Mouse (Mus musculus): Measurements from ENCODE around the gene Dad1. TPM values are rescaled to one million over a fixed set of nuclear protein-coding genes. Genes with fewer than 3 reads are reported as not detected.

The Dad1 gene
- polyA plus RNA-seq, 1 experiment from 2014 or later = 416 TPM

DNA sequence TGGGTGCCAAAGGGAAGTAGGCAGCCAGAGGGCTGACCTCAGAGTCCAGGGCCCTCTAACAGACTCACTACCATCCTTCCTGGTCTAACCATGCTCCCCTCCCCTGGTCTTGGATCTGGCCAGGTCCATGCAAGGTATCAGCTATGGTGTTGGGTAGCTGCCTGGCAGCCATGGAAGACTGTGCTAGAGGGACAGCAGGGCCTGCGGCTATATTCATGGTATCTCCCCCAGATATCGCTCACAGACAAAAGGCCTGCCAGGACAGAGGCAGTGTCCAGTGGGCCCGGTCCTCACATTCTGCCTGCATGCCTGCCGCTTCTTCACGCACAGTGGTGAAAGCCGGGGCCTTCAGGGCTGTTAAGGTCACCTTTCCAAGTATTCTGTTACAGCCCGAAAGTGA lies 10.3 kb upstream of the Dad1 start:
- H3K36me3 ChIP-seq = peaks cover 28% of the 10 kb centered on the region
- H3K4me3 ChIP-seq (replicated peaks) = no peak overlapping the region
- whole genome bisulfite sequencing = 95% methylated on average over 7 of the region's 7 CpGs
- H3K4me1 ChIP-seq = peaks cover 12% of the 10 kb centered on the region
- no peaks in the 10 kb centered on the region for H3K27me3 ChIP-seq (replicated peaks)
- no peak overlapping the region for H3K4me2 ChIP-seq
- H3K9me3 ChIP-seq (replicated peaks) = no peaks in the 10 kb centered on the region
- no peak overlapping the region for H3K9ac ChIP-seq (replicated peaks)
- ATAC-seq (ENCODE audit: low FRiP score) = no peak
- no peak overlapping the region for H3K27ac ChIP-seq (replicated peaks)

DNA sequence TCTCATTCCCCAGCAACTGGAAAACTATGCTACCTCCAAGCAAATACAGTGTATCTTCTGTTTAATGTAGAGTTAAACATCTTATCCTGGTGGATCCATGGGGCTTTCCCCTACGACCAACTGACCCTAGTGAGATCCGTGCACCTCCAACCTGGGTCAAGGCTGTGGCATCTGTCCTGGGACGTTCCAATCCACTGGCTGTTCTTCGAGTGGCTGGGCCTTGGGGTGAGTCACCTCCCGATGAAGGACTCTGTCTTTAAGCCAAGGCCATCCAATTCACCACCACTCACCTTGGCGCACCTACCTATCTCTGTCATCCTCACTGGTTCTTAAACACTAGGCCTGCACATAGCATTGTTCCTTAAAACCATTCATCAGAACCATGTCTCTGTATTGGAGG lies 9.2 kb upstream of the Dad1 start:
- no peak for ATAC-seq (ENCODE audit: low FRiP score)
- Histone ChIP-seq H3K27ac (replicated peaks) (no peak overlapping the region), H3K9ac (replicated peaks) (no peak overlapping the region), H3K36me3 (peaks cover 27% of the 10 kb centered on the region), H3K27me3 (replicated peaks) (no peaks in the 10 kb centered on the region), H3K4me1 (peaks cover 20% of the 10 kb centered on the region), H3K4me2 (no peak overlapping the region), H3K9me3 (replicated peaks) (no peaks in the 10 kb centered on the region), H3K4me3 (replicated peaks) (no peak overlapping the region)
- WGBS = 94% methylated on average over 6 of the region's 6 CpGs

DNA sequence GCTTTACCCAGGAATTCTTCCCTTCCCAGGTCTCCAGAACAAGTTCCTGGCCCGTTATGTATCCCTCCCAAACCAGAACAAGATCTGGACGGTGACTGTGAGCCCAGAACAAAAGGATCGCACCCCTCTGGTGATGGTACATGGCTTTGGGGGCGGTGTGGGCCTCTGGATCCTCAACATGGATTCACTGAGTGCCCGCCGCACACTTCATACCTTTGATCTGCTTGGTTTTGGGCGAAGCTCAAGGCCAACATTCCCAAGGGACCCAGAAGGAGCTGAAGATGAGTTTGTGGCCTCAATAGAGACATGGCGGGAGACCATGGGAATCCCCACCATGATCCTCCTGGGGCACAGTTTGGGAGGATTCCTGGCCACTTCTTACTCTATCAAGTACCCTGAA lies 8.7 kb upstream of the Dad1 start:
- peaks cover 20% of the 10 kb centered on the region for H3K4me1 ChIP-seq

DNA sequence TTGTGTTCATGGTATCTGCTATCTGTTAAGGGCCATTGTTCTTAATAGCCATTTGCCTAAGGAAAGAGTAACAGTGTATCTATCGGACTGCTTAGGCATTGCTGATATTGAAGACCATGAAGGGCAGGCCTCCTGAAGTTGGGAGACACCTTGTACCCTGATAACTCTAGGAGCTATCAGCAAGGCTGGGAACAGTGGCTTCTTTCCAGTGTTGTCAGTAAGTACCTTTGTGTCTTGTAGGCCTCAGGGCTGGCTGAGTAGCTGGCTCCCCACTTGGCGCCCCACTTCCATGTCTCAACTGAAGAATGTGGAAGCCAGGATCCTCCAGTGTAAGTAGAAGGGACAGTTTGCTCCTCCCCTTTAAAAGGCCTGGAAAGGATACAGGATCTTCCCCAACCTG lies 7.5 kb upstream of the Dad1 start:
- WGBS = 92% methylated on average over 2 of the region's 2 CpGs
- H3K9me3 ChIP-seq (replicated peaks) = no peaks in the 10 kb centered on the region
- H3K9ac ChIP-seq (replicated peaks) = no peak overlapping the region
- no peak for ATAC-seq (ENCODE audit: low FRiP score)
- H3K36me3 ChIP-seq = peaks cover 16% of the 10 kb centered on the region
- peaks cover 20% of the 10 kb centered on the region for H3K4me1 ChIP-seq
- no peaks in the 10 kb centered on the region for H3K27me3 ChIP-seq (replicated peaks)
- no peak overlapping the region for H3K4me3 ChIP-seq (replicated peaks)
- H3K4me2 ChIP-seq = no peak overlapping the region
- no peak overlapping the region for H3K27ac ChIP-seq (replicated peaks)

More for the DNA sequence above, 8.7 kb upstream of the Dad1 start:
- Histone ChIP-seq H3K9ac (replicated peaks) (no peak overlapping the region), H3K27me3 (replicated peaks) (no peaks in the 10 kb centered on the region), H3K9me3 (replicated peaks) (no peaks in the 10 kb centered on the region), H3K4me3 (replicated peaks) (no peak overlapping the region), H3K27ac (replicated peaks) (no peak overlapping the region), H3K36me3 (peaks cover 23% of the 10 kb centered on the region), H3K4me2 (no peak overlapping the region)
- 92% methylated on average over 8 of the region's 8 CpGs for WGBS
- no peak for ATAC-seq (ENCODE audit: low FRiP score)

DNA sequence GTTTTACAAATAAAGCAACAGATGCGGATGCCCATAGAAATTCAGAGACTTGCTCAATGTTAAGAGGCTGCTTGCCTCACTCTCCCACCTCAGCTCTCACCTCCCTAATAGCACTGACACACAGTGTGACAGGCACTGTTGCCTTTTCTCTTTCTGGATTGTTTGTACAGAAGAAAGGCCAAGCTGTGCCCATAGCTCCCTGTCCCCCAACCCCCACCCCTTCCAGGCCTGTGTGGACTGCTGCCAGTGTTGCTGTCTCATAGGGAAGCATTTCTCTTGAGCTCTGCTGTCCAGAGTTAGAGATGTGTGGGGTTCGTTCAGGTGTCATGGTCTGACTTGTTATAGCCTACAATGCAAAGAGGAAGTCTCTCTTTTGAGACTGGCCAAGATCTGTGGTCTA lies 6.3 kb upstream of the Dad1 start:
- ATAC-seq (ENCODE audit: low FRiP score) = no peak
- peaks cover 20% of the 10 kb centered on the region for H3K4me1 ChIP-seq
- no peak overlapping the region for H3K9ac ChIP-seq (replicated peaks)
- H3K36me3 ChIP-seq = peaks cover 16% of the 10 kb centered on the region
- H3K9me3 ChIP-seq (replicated peaks) = no peaks in the 10 kb centered on the region
- WGBS = 63% methylated on average over 2 of the region's 2 CpGs
- no peaks in the 10 kb centered on the region for H3K27me3 ChIP-seq (replicated peaks)
- H3K4me3 ChIP-seq (replicated peaks) = peak overlapping the region; percentile 62
- H3K4me2 ChIP-seq = peak overlapping the region; percentile 85
- no peak overlapping the region for H3K27ac ChIP-seq (replicated peaks)

DNA sequence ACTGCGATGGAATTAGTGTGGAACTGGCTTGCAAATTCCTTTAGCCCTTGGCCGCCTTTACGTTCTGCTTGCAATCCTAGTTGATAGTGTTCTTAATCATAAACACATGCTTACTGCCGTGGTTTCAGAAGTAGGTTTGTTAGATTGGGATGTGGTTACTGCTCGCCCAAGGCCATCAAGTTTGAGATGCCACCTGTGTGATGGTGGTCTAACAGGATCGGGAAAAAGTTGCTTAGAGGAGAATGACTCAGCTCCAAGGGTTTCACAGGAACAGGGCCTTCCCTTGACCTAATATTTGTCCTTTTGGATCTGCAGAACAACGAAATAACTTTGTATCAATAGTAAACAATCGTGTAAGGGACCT lies 5.8 kb upstream of the Dad1 start:
- no peak for ATAC-seq (ENCODE audit: low FRiP score)
- WGBS = 23% methylated on average over 8 of the region's 8 CpGs
- H3K9ac ChIP-seq (replicated peaks) = peak overlapping the region; percentile 66

DNA sequence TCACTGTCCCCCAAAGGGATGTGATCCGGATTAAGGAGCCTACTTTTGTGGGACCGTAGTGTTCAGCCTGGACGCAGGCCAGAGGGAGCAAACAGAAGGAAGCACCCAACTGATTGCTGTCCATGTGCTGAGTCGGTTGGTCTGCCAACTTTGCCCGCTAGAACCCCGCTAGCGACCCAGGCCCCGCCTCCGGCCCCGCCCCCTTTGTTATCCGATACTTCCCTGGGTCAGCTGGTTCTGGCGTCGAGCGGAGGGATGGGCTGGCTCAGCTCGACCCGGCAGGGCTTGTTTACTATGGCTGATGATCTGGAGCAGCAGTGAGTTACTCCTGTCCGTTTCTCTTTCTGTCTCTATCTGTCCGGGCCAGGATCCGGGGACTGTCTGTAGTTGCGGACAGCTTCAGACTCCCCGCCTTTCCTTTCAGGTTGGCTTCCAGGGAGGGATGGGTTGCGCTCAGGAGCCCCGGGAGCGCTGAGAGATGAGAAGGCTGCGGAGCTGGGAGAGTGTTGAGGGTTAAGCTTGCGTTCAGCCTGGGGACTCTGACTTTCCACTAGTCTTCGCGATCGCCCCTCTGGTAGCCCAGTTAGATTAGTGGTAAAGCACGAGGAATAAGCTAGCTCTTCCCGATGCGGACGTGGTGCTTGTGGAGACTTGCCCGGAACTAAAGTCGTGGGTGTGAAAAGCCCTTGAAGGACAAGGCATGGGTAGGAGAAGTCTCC lies 5.3 kb upstream of the Dad1 start:
- Histone ChIP-seq H3K27ac (replicated peaks) (peak overlapping the region; percentile 75), H3K27me3 (replicated peaks) (no peaks in the 10 kb centered on the region), H3K4me2 (peak overlapping the region; percentile 85), H3K36me3 (peaks cover 14% of the 10 kb centered on the region), H3K9me3 (replicated peaks) (no peaks in the 10 kb centered on the region), H3K4me1 (peaks cover 30% of the 10 kb centered on the region), H3K4me3 (replicated peaks) (peak overlapping the region; percentile 62), H3K9ac (replicated peaks) (peak overlapping the region; percentile 66)
- peak; percentile 92 for ATAC-seq (ENCODE audit: low FRiP score)
- under 1% methylated on average over 35 of the region's 35 CpGs for WGBS

More for the DNA sequence above, 5.8 kb upstream of the Dad1 start:
- Histone ChIP-seq H3K36me3 (peaks cover 16% of the 10 kb centered on the region), H3K9me3 (replicated peaks) (no peaks in the 10 kb centered on the region), H3K27ac (replicated peaks) (peak overlapping the region; percentile 75), H3K4me2 (peak overlapping the region; percentile 85), H3K4me1 (peaks cover 24% of the 10 kb centered on the region), H3K27me3 (replicated peaks) (no peaks in the 10 kb centered on the region), H3K4me3 (replicated peaks) (peak overlapping the region; percentile 62)

DNA sequence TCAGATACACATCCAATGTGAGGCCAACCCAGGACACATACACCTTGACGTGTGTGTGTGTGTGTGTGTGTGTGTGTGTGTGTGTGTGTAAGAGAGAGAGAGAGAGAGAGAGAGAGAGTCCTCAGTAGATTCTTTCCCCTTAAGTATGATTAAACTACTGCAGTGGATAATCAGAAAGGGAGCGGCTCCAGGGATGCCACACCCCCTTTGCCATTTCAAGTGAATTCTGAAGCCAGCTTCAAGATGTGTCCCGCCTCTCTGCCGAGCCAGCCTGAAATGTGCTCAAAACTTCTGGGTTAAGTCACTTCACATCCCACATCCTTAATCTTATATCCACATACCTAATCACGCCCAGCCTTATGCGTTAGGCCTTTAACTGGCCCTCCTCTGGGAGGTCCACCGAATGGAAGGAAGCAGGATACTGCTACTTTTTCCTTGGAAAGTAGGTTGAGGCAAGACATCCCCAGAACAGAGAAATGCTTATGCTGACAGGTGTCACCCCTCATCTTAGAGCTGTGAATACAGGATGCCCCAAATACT lies 4.3 kb upstream of the Dad1 start:
- Histone ChIP-seq H3K4me3 (replicated peaks) (no peak overlapping the region; the same call in 1 of the 2 replicates), H3K4me2 (peak overlapping the region; percentile 85), H3K27ac (replicated peaks) (no peak overlapping the region), H3K36me3 (peaks cover 8% of the 10 kb centered on the region; the same call in 1 of the 2 replicates), H3K27me3 (replicated peaks) (no peaks in the 10 kb centered on the region), H3K9ac (replicated peaks) (no peak overlapping the region), H3K9me3 (replicated peaks) (no peaks in the 10 kb centered on the region), H3K4me1 (peaks cover 33% of the 10 kb centered on the region)
- WGBS = 71% methylated on average over 7 of the region's 7 CpGs
- no peak for ATAC-seq (ENCODE audit: low FRiP score)

DNA sequence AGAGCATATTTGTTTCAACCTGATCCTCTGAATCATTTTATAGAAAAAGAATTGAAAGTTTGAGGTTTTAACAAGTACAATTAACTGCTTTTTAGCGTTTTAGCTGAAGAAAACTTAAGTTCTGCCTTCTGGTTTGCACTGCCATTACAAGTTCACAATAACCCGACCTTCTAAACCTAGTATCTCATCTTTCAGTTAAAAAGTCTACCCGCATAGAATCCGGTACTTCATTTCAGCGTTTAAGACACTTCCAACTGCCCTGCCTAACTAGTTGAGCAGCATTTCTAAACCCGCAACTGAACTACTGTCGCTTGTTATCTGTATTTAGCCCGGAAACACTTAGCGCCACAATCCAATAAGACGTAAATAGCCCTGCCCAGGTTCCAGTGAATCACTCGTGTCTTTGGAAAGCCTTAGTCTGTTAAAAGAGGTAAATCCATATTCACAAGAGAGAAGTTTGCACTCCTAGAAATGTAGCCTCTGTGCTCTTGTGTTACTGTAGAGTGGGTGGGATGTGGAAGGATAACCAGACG lies 832 bp upstream of the Dad1 start:
- Histone ChIP-seq H3K4me1 (peaks cover 56% of the 10 kb centered on the region), H3K9me3 (replicated peaks) (no peaks in the 10 kb centered on the region), H3K27me3 (replicated peaks) (no peaks in the 10 kb centered on the region), H3K4me2 (peak overlapping the region; percentile 66), H3K9ac (replicated peaks) (peak overlapping the region; percentile 77), H3K27ac (replicated peaks) (no peak overlapping the region), H3K36me3 (no peaks in the 10 kb centered on the region), H3K4me3 (replicated peaks) (peak overlapping the region; percentile 79)
- WGBS = 72% methylated on average over 12 of the region's 12 CpGs
- ATAC-seq (ENCODE audit: low FRiP score) = no peak

DNA sequence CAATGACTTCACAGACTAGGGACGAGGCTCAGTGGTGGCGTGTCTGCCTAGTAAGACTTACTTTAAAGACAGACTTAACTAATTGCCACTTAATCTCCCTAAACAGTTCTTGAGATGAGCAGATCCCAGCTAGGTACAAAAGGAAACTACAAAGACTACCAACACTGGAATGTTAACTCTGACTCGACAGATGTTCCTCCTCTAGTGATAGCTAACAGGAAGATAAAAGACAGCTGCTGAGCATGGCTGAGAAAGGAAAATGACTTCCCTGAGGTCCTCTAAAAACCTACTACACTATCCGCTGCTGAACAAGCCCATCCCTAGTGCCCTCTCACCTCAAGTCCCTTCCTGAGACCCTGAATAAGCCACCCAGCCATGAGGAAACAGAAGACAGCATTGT lies 3.8 kb downstream of the Dad1 start:
- WGBS = 28% methylated on average over 4 of the region's 4 CpGs
- Histone ChIP-seq H3K4me3 (replicated peaks) (no peak overlapping the region), H3K9me3 (replicated peaks) (no peaks in the 10 kb centered on the region), H3K27me3 (replicated peaks) (no peaks in the 10 kb centered on the region), H3K36me3 (peaks cover 12% of the 10 kb centered on the region), H3K27ac (replicated peaks) (no peak overlapping the region), H3K4me2 (peak overlapping the region; percentile 23), H3K4me1 (peaks cover 64% of the 10 kb centered on the region), H3K9ac (replicated peaks) (no peak overlapping the region)
- no peak for ATAC-seq (ENCODE audit: low FRiP score)

DNA sequence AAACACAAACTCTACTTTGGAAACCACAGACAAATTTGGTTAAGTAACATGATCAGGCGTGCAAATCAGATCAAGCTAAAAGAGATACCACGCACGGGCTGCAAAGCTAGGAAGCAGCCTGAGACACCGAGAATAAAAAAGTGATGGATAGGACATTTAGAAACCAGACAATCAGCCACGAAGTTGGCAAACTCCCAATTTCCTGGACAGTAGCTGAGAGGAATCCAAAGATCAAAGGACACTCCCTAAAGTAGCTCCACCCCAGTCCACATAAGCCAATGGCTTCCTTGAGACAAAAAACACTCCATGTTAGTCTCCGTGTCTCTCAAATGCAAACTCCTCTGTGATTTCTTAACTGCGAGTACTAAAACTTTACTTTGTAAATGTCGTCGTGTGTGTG lies 4.6 kb downstream of the Dad1 start:
- Histone ChIP-seq H3K9ac (replicated peaks) (no peak overlapping the region), H3K27me3 (replicated peaks) (no peaks in the 10 kb centered on the region), H3K4me1 (peaks cover 57% of the 10 kb centered on the region), H3K27ac (replicated peaks) (no peak overlapping the region), H3K4me3 (replicated peaks) (no peak overlapping the region), H3K36me3 (peaks cover 12% of the 10 kb centered on the region), H3K9me3 (replicated peaks) (no peaks in the 10 kb centered on the region), H3K4me2 (0 out of 2 replicates have a peak overlapping the region, but pooled peaks have one; percentile 9)
- WGBS = 52% methylated on average over 9 of the region's 9 CpGs
- no peak for ATAC-seq (ENCODE audit: low FRiP score)

DNA sequence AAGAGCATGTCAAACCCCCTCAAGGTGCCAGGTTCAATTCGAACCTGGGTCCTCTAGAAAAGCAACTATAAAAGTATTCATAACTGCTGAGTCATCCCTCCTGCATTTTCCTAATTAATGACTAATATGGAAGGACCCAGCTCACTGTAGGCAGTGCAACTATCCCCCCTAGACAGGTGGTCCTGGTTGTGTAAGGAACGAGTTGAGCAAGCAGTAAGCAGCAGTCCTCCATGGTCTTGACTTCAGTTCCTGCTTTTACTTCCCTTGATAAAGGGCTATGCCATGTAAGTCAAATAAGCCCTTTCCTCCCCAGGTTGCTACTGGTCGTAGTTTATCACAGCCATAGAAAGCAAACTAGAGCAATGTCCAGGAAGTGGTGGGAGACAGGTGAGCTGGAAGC lies 7.7 kb downstream of the Dad1 start:
- ATAC-seq (ENCODE audit: low FRiP score) = no peak
- H3K27ac ChIP-seq (replicated peaks) = no peak overlapping the region
- H3K4me2 ChIP-seq = no peak overlapping the region
- H3K27me3 ChIP-seq (replicated peaks) = no peaks in the 10 kb centered on the region
- H3K36me3 ChIP-seq = peaks cover 27% of the 10 kb centered on the region
- no peak overlapping the region for H3K4me3 ChIP-seq (replicated peaks)
- H3K9me3 ChIP-seq (replicated peaks) = no peaks in the 10 kb centered on the region
- no peak overlapping the region for H3K9ac ChIP-seq (replicated peaks)
- 89% methylated on average over 3 of the region's 3 CpGs for WGBS
- peaks cover 43% of the 10 kb centered on the region for H3K4me1 ChIP-seq

Measured in neural tube, embryonic 15.5 days (tissue).